Mouse (Mus musculus) gastrocnemius, adult 2 months (tissue): Measurements from ENCODE around the gene Pdlim7. TPM values are rescaled to one million over a fixed set of nuclear protein-coding genes. Genes with fewer than 3 reads are reported as not detected.

ENCODE experiments used
- DNase-seq: peaks from one replicate; pipeline ENCODE4 v3.0.0; 2022
- H3K27ac ChIP-seq: fragments of 200-600 bp; 2 replicates; pipeline ENCODE4 v1.8.1; 2022; ENCODE audit warnings: mild to moderate bottlenecking
- H3K4me3 ChIP-seq: fragments of 200-600 bp; 2 replicates; pipeline ENCODE4 v1.8.1; 2022; ENCODE audit warnings: mild to moderate bottlenecking, moderate library complexity
- CTCF ChIP-seq: fragments of 200-600 bp; IDR thresholded peaks from 2 replicates; pipeline ENCODE4 v1.8.1; 2022; ENCODE audit warnings: antibody characterized with exemption, mild to moderate bottlenecking, moderate library complexity
- intact Hi-C: fragments of 180-260 bp; cut with DNase I; formaldehyde crosslinking; loops from one replicate; pipeline ENCODE4 v1.15.1; 2025
- total RNA-seq, 2 experiments: library from RNA; stranded (reverse); gene quantifications; 2 replicates each; pipeline ENCODE4 v1.2.3; 2021

The Pdlim7 gene
- total RNA-seq, 2 experiments from 2014 or later, result 424 to 537 TPM

DNA sequence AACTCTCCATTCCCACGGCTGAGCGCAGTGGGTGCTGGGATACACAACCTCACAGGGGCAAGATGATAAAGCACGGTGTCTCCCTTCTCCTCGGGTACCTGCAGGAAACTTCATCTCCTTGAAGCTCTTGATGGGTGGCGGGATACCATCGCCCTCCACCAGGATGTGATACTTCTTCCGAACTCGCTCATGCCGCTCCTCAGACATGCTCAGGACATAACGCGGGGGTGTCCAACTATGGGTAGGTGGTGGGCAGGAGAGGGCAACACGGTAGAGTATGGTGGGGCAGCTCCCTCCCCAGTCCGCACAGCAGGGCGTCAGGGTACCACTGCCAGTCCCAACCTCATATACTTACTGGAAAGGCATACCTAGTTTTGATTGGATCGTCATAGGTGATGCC is 21.7 kb upstream of the Pdlim7 start:
- H3K27ac ChIP-seq, result no peak overlapping the region
- H3K4me3 ChIP-seq, result peak overlapping the region; percentile 95
- TF ChIP-seq CTCF, result no peak
- intact Hi-C loops, result loop anchor here (5.0 kb wide), 1 partner anchor 37 kb away; the partner anchor contains the start of genes Fam193b and Tmed9
- no peak for DNase-seq

DNA sequence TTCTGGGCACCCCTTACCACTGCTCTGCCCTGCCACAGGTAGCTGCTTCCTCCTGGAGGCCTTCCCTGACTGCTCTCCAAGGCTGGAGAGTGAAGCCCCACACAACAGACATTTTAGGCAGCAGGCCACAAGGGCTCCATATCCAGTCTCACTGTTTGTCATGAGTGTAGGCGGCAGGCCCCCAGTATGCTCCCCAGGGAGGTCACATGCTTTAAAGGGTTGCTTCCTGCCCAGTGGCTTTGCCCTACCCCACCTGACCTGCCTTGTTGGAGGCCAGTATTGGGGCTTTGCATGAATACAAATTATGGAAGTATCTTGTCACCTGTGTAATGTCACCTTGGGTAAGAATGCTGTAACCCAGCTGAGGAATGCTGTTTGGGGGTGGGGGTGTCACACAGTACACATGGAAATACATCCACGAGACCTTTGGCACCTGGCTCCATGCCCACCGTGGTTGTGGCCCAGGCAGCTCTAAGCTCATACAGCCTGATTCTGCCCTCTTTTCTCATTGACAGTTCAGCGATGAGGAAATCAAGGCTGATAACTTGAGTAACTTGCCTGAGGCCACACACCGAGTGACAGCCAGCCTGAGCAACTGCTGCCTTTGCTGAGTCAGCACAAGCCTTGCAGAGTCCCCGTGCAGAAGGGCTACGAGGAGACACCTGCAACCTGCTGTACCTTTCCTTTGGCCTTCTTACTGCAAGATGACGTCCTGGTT is 15.9 kb upstream of the Pdlim7 start, which contains the start of gene Dok3:
Gene Dok3 (minus strand): TSS at position 99 of the 718 bp plus-strand sequence.
- intact Hi-C loops, result no loop called here

DNA sequence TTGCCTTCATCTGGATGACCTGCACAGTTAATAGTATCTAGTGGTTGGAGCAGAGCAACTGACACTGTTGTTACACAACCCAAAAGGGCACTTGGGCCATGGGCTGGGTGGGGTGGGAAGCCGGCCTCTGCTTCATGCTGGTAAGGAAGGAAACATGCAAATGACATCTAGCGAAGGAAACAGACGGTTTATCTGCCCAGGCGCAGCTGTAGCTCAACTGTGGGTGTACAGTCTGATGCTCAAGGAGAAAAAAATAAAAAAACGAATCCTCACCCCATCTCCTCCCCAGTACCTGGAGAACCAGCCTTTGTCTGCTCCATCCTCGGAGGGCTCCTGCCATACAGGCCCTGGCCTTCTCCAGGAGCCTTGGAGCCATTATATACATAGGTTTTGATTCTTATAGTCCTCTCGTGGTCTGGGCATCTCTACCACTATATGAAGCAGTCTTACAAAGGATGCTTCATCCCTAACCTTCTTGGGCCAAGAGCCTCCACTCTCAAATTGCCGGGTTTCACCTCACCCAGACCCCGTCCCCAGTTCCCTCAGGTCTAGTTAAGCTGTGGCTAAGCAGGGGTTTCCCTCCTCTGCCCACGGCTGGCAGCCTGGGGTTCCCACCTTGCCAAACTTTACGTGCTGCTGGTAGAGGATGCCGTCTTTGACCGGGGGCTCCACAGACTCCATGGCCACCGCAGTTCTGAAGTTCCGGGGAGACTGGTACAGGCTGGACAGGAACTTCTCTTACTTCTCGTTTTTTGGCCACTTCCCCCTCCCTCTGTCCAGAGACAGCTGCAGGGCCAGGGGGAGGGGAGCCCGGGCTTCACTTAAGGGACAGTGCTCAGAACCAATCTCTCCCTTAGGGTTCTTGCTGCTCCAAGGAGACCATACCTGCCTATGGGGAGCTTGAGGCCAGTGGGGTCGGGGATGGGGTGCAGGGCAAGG is 14.6 kb upstream of the Pdlim7 start:
- intact Hi-C loops, result no loop called here
- H3K27ac ChIP-seq, result peak overlapping the region; percentile 57
- H3K4me3 ChIP-seq, result peak overlapping the region; percentile 54
- DNase-seq, result no peak
- TF ChIP-seq CTCF, result no peak

More for the DNA sequence above, 15.9 kb upstream of the Pdlim7 start, which contains the start of gene Dok3:
- Histone ChIP-seq H3K27ac (peak within 1 kb of the TSS; percentile 57), H3K4me3 (peak within 1 kb of the TSS; percentile 54)
- no peak for DNase-seq
- TF ChIP-seq CTCF, result no peak

DNA sequence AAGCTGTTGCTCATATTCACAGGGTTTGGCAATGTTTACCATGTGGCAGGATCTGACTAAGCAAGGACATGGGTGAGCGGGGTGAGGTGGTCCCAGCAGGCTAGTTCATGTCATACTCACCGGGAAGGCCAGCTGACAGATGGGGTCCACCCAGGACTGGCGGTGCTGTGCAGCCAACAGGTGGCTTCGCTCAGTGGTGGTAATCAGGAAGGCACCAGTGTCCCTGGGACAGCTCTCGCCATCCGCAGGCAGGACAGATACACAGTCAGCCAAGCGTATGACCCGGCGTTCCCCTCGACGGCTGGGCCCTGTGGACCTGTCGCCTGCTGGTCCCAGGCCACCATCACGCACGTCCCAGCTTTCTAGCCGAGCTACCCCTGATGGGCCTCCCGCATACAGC is 13.7 kb upstream of the Pdlim7 start:
- H3K4me3 ChIP-seq, result no peak overlapping the region
- TF ChIP-seq CTCF, result no peak
- intact Hi-C loops, result no loop called here
- no peak for DNase-seq
- peak overlapping the region; percentile 57; the same call in 1 of the 2 replicates for H3K27ac ChIP-seq

DNA sequence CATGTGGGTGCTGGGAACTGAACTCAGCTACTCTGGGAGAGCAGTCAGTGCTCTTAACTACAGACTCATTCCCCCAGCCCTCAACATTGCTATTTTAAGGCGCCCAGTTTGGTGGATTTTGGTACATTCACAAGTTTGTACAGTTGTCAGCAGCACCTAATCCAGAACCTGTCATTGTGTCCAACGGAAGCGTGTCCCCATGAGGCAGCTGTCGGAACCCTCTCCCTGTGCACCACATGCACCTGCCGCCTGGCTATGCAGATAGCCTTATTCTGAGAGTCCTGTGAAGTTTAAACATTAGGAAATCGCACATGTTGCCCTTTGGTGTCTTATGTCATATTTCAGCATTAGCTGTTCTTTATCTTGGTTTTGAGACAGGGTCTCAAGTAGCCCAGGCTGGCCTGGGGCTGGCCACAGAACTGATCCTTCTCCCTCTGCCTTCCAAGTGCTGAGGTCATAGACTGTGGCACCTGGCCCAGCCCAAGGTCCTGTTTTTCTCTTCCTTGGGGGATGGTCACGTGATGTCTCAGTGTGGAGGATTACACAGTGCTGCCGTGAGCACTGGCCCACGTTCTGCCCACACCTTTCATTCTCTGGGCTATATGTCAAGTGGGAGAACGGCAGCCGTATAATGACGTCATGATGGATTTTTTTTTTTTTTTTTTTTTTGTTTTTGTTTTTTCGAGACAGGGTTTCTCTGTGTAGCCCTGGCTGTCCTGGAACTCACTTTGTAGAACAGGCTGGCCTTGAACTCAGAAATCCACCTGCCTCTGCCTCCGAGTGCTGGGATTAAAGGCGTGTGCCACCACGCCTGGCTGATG is 12.5 kb upstream of the Pdlim7 start:
- H3K27ac ChIP-seq, result no peak overlapping the region
- H3K4me3 ChIP-seq, result no peak overlapping the region
- TF ChIP-seq CTCF, result no peak
- intact Hi-C loops, result no loop called here
- DNase-seq, result no peak

DNA sequence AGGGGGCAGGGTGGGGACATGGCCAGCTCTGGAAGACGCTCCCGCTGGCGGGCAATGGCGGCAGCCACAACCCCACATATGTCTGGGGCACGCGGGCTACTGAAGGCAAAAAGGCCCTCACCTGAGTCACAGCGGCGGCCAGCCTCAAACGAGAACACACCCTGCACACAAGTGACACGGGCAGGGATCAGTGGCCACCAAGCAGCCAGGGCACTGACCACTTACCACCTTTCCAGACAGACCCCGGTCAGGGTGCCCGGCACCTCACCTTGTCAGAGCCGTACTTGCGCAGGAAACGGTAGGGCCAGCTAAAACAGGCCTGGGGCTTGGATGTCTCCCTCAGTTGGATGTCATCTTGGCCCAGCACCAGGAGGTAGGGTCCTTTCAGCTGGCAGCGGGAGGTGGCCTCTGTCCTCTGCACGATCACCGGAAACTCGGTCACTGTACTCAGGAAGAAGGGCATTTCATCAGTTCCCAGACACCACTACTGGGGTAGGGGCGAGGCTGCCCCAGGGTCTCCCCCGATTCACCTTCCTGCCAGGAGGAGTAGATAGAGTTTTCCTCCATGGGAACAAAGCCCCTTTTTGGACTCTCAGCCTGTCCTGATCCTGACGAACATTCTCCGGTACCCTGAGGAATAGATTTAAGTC is 10.6 kb upstream of the Pdlim7 start:
- no peak overlapping the region for H3K4me3 ChIP-seq
- TF ChIP-seq CTCF, result no peak
- intact Hi-C loops, result no loop called here
- no peak for DNase-seq
- peak overlapping the region; percentile 74 for H3K27ac ChIP-seq

DNA sequence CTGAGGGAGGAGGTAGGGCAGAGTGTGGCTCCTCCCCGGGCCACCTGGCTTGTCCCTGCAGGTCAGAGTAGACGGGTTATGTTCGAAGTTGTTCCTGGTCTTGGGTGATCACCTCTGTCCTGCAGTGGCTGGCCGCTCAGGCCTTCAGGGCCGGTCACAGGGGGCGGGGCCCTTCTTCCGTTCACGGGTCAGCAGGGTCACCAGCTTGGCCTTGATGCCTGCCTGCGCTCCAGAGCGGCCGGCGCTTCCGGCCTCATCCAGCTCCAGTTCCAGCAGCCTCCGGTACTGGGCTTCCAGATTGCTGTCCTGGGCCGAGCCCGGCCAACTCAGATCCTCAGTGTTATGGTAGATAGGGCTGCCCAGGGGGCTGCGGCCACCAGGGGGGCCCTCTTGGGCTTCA is 9.8 kb upstream of the Pdlim7 start:
- Histone ChIP-seq H3K27ac (peak overlapping the region; percentile 74), H3K4me3 (peak overlapping the region; percentile 15)
- intact Hi-C loops, result no loop called here
- DNase-seq, result no peak
- TF ChIP-seq CTCF, result no peak

DNA sequence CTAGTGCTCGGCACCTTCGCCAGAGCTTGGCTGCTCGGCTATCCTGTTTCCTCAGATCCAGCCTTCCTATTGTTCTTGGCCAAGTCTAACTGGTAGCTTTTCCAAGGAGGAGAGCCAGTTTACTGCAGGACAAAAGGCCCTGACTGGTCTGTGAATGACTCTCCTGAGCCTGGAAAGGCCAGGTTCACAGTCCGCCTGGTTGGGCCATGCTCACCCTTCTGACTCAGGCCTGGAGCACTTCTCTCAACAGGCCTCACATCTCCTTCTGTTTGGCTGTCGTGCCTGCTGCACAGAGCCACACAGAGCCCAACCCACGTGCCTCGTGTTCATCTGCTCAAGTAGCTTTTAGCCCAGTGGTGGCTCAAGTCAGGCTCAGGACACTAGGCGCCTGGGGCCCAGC is 9.3 kb upstream of the Pdlim7 start:
- no peak for DNase-seq
- no peak overlapping the region for H3K4me3 ChIP-seq
- no peak for TF ChIP-seq CTCF
- H3K27ac ChIP-seq, result peak overlapping the region; percentile 74
- intact Hi-C loops, result no loop called here

DNA sequence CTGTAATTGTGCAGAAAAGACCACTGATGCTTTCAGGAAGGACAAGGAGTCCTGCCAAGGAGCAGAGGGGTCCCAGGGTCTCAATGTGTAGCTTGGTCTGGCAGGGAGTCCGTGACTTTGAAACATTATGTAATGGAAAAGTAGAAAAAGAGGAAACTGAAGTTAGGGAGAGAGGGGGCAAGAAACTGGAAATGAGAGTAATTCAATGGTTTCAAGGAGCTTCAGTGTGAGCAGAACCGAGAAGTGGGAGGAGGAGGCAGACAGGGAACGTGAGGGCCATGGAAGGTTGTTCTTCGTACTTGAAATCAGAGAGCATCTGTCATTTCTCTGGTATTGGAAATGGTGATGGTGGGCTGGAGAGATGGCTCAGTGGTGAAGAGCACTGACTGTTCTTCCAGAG is 6.1 kb upstream of the Pdlim7 start:
- H3K4me3 ChIP-seq, result no peak overlapping the region
- intact Hi-C loops, result no loop called here
- DNase-seq, result no peak
- H3K27ac ChIP-seq, result no peak overlapping the region
- no peak for TF ChIP-seq CTCF

DNA sequence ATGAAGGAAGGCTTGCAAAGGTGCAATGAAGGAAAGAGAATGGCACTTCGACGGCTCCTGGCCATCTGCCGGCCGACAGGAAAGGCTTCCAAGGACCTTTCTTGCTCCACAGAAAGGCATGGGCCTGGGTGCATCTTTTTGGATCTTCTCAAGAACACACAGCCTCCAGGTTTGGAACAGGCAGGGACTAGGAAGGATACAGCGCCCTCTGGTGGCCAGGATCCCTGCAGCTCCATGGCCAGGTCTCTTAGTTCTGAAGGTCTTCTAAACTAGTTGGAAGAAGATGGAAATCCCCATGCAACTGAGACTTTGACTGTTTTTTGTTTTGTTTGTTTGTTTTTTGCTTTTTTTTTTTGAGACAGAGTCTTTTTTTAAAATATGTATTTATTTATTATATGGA is 3.5 kb upstream of the Pdlim7 start:
- DNase-seq, result peak; percentile 91
- intact Hi-C loops, result loop anchor here (1.0 kb wide), 1 partner anchor 112 kb away; no protein-coding TSS in a partner anchor
- TF ChIP-seq CTCF, result no peak; the same call in 1 of the 2 replicates
- H3K4me3 ChIP-seq, result no peak overlapping the region
- H3K27ac ChIP-seq, result no peak overlapping the region

DNA sequence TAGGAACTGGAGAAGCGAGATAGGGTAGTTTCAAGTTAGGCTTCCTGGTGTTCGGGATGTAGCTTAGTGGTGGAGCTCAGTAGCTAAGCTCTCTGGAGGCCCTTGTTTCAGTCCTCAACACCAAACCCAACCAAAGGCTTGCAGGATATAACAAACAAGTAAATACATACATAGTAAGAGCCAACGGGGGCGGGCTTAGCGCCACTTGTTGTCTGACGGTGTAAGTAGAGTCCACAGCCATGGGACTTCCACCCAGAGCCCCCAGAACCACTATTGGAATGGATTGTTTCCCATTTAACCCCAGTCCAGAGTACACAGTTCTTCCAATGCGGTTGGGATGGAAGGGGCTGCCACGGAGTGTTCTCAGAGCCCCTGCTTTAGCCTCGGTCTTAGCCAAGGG is 352 bp upstream of the Pdlim7 start:
- intact Hi-C loops, result loop anchor here (1.0 to 2.0 kb wide), 3 partner anchors 19 to 63 kb away; no protein-coding TSS in a partner anchor

More for the DNA sequence above, 352 bp upstream of the Pdlim7 start:
- Histone ChIP-seq H3K4me3 (peak overlapping the region; percentile 81), H3K27ac (peak overlapping the region; percentile 99)
- TF ChIP-seq CTCF, result no peak
- DNase-seq, result peak; percentile 34
